Mouse (Mus musculus) cerebellum, adult 2 months (tissue): ENCODE results near the gene Nol10. TPM values are rescaled to one million over a fixed set of nuclear protein-coding genes. Genes with fewer than 3 reads are reported as not detected.
"Not testable (repeated sequence)": the region's sequence is repeated elsewhere in the genome, so short reads cannot be mapped to it uniquely, and the experiment has no call there.

Experiments
- DNase-seq, 2 experiments: peaks; one replicate each; pipeline ENCODE4 v3.0.0; 2021
- H3K27ac ChIP-seq: fragments of 200-500 bp; 2 replicates; pipeline ENCODE4 v1.5.1; 2012; ENCODE audit warnings: low read length, control low read depth, inconsistent platforms; ENCODE audit not compliant: insufficient read depth
- H3K27me3 ChIP-seq: fragments of 200-500 bp; 2 replicates; pipeline ENCODE4 v1.6.1; 2012; ENCODE audit warnings: inconsistent platforms, mild to moderate bottlenecking, low read length, moderate library complexity; ENCODE audit not compliant: control insufficient read depth, insufficient read depth
- H3K4me1 ChIP-seq: fragments of 200-500 bp; 2 replicates; pipeline ENCODE4 v1.6.1; 2011; ENCODE audit warnings: low read length; ENCODE audit not compliant: control insufficient read depth, insufficient read depth
- H3K4me3 ChIP-seq: fragments of 200-500 bp; replicated peaks from 2 replicates; pipeline ENCODE3; 2011; ENCODE audit warnings: mild to moderate bottlenecking, low read depth, low read length, control low read depth; ENCODE audit not compliant: insufficient read depth
- CTCF ChIP-seq: fragments of 200-500 bp; IDR thresholded peaks from 2 replicates; pipeline ENCODE4 v1.5.1; 2011; ENCODE audit warnings: low read depth, mild to moderate bottlenecking, control low read depth, low read length, moderate library complexity, borderline replicate concordance; ENCODE audit not compliant: insufficient read depth
- POLR2A ChIP-seq: fragments of 200-500 bp; IDR thresholded peaks from 2 replicates; pipeline ENCODE4 v1.6.1; 2011; ENCODE audit warnings: low read length, control low read depth, borderline replicate concordance; ENCODE audit not compliant: insufficient read depth
- WGBS: fragments of 180-500 bp; shearing (Covaris S2); methylation state at CpG from one replicate; pipeline ENCODE4 v1.1.7; 2018; 5-methylcytosine and 5-hydroxymethylcytosine counted together
- polyA plus RNA-seq: library from polyadenylated mRNA; depleted of rRNA; stranded (reverse); fragments of >200 nt; gene quantifications from 2 replicates; pipeline ENCODE4 v1.2.3, GENCODE M21; 2012

Gene Nol10
- polyA plus RNA-seq, 1 experiment = 14.9 TPM

DNA sequence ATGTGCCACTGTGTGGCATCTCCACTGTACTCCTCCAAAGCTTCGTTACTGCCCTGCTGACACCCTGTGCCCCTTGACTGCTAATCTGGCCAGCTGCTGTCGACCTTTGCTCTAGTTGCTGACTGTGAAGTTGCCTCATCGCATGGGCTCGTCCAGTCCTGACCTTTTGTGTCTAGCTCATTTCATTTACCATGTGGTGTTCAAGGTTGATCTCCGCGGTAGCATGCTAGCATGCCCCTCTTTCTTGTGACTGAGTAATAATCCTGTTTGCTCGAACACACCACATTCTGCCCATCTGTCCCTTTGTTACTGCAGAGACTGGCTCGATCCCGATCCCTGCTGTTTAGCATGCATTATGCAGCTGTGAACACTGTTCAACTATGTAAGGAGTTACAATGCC lies 93.2 kb downstream of the Nol10 start:
- WGBS = 41% methylated on average over 9 of the region's 9 CpGs
- no peaks in the 10 kb centered on the region for H3K27me3 ChIP-seq
- no peak overlapping the region for H3K4me3 ChIP-seq
- no peak overlapping the region for H3K27ac ChIP-seq
- DNase-seq = no peak
- H3K4me1 ChIP-seq = no peaks in the 10 kb centered on the region
- TF ChIP-seq CTCF = no peak
- TF ChIP-seq POLR2A = no peak

DNA sequence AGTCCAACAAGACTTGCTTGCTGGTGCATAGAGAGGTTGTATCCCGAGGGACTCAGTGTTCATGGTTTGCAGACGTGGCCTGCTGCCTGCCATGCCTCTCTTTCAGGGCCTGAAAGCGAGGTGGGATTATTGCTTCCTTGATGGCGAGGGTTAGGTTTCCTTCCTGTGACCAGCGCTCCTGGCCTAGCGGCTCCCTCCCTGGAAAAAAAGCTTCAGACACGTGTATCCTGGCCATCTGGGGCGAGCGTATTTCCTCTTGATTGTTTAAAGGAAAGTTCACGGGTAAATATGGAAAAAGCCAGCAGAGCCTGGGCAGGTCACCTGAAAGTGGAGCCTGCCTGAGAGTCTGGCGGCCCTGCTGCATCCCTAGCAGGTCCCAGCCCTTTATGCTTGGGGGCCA lies 96.1 kb downstream of the Nol10 start:
- TF ChIP-seq POLR2A (no peak), CTCF (no peak)
- no peak overlapping the region for H3K27ac ChIP-seq
- H3K4me1 ChIP-seq = no peaks in the 10 kb centered on the region
- 76% methylated on average over 11 of the region's 11 CpGs for WGBS
- no peak for DNase-seq
- no peak overlapping the region for H3K4me3 ChIP-seq
- H3K27me3 ChIP-seq = no peaks in the 10 kb centered on the region

DNA sequence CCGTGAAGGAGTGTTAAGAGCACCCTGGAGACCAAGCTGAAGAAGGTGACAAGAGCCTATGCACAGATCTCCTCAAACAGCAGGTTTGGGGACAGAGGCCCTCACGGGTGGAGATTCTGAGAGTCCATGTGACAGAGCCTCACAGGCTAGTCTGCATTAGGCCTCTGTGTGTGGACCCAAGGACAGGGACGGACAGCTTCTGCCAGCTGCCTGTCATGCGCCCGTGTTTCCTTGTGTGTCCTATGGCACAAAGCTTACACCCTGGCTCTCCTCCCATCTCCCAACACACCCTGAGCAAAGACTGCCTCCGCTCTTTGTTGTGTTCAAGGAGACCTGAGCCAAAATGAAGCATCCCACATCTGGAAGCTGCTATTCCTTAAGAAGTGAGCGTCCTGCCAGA lies 97.0 kb downstream of the Nol10 start:
- TF ChIP-seq CTCF (no peak), POLR2A (no peak)
- WGBS = 89% methylated on average over 7 of the region's 7 CpGs
- no peak overlapping the region for H3K27ac ChIP-seq

GRCm38 (mm10) chr12:17448781-17449180 lies 100.5 kb downstream of the Nol10 start:
- Histone ChIP-seq H3K27me3 (no peaks in the 10 kb centered on the region), H3K27ac (no peak overlapping the region), H3K4me3 (no peak overlapping the region), H3K4me1 (no peaks in the 10 kb centered on the region)
- 72% methylated on average over 3 of the region's 3 CpGs for WGBS
- no peak for TF ChIP-seq CTCF
- TF ChIP-seq POLR2A = no peak
- DNase-seq = no peak

More for the DNA sequence above, 97.0 kb downstream of the Nol10 start:
- no peak overlapping the region for H3K4me3 ChIP-seq
- H3K4me1 ChIP-seq = no peaks in the 10 kb centered on the region
- no peak for DNase-seq
- no peaks in the 10 kb centered on the region for H3K27me3 ChIP-seq

DNA sequence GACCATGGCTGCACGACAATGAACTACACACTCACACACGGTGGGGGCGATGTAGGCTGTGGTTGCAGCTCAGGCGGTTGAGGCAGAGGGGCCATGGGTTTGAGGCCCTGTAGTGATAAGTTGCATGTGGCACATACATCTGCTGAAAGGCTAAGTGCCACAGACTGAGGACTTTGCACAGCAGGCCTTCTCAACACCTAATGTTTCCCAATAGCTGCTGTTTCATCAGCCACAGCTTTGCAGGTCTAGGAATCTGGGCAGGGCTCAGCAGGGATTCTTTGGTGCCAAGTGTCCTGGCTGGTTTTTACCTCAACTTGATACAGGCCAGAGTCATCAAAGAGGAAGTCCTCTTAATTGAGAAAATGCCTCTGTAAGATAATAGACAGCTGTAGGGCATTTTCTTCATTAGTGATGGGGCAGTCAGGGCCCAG lies 101.4 kb downstream of the Nol10 start:
- Histone ChIP-seq H3K4me3 (no peak overlapping the region), H3K27me3 (no peaks in the 10 kb centered on the region), H3K27ac (no peak overlapping the region), H3K4me1 (no peaks in the 10 kb centered on the region)
- TF ChIP-seq CTCF = no peak
- no peak for TF ChIP-seq POLR2A
- WGBS = 91% methylated on average over 4 of the region's 4 CpGs
- DNase-seq = no peak

- TF ChIP-seq CTCF (no peak), POLR2A (no peak)
- WGBS = 75% methylated on average over 4 of the region's 4 CpGs
- no peaks in the 10 kb centered on the region for H3K4me1 ChIP-seq
- H3K27me3 ChIP-seq = no peaks in the 10 kb centered on the region
- no peak for DNase-seq
- H3K4me3 ChIP-seq = no peak overlapping the region
- H3K27ac ChIP-seq = no peak overlapping the region
Observed at GRCm38 (mm10) chr12:17450503-17450902, 102.2 kb downstream of the Nol10 start.

DNA sequence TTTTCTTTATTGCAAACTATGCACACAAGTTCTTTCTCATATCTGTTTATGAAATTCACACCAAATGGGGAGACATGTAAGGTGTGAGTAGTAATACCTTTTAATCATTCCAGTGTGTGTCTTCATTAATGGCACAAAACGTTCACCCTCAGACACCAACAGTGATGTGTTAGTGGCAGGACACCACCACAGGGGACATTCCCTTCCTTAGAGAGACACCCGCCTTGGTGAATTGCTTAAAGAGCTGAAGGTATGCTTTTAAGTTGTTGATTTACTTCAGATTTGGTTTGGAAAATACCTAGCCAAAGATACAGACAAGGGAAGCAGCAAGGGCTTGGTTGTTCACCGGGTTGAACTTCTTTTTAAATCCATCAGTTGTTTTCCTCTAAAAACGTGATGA lies 102.7 kb downstream of the Nol10 start:
- no peak for DNase-seq
- WGBS = 72% methylated on average over 4 of the region's 4 CpGs
- H3K4me3 ChIP-seq = no peak overlapping the region
- H3K27ac ChIP-seq = no peak overlapping the region
- no peaks in the 10 kb centered on the region for H3K4me1 ChIP-seq
- H3K27me3 ChIP-seq = no peaks in the 10 kb centered on the region
- TF ChIP-seq POLR2A (no peak), CTCF (no peak)

- no peak overlapping the region for H3K27ac ChIP-seq
- H3K27me3 ChIP-seq = no peaks in the 10 kb centered on the region
- H3K4me1 ChIP-seq = no peaks in the 10 kb centered on the region
- WGBS = 73% methylated on average over 1 of the region's 1 CpGs
- no peak for TF ChIP-seq POLR2A
- TF ChIP-seq CTCF = no peak
- no peak overlapping the region for H3K4me3 ChIP-seq
- DNase-seq = no peak
Observed at GRCm38 (mm10) chr12:17452273-17452672, 104.0 kb downstream of the Nol10 start.

DNA sequence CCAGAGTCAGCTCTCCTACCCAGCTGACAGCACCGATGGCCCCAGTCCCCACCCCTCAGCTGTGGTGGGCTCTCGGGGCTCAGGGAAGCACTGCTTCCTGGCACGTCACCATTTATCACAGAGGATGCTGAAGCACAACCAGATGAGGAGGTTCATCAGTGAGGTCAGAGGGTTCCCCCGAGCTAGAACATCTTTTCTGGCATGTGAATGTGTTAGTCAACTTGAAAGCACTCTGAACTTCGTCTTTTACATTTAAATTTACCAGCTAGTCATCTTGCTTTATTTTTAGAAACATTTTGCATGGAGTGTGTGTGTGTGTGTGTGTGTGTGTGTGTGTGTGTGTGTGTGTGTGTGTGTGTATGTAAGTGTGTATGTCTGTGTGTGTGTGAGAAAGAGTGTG lies 105.7 kb downstream of the Nol10 start:
- no peak for TF ChIP-seq POLR2A
- no peak for TF ChIP-seq CTCF
- 58% methylated on average over 5 of the region's 5 CpGs for WGBS
- DNase-seq = no peak
- H3K4me1 ChIP-seq = no peaks in the 10 kb centered on the region
- no peaks in the 10 kb centered on the region for H3K27me3 ChIP-seq
- H3K27ac ChIP-seq = no peak overlapping the region
- no peak overlapping the region for H3K4me3 ChIP-seq

- no peaks in the 10 kb centered on the region for H3K27me3 ChIP-seq
- DNase-seq = no peak
- no peaks in the 10 kb centered on the region for H3K4me1 ChIP-seq
- no peak for TF ChIP-seq CTCF
- TF ChIP-seq POLR2A = no peak
- no peak overlapping the region for H3K27ac ChIP-seq
- WGBS = 86% methylated on average over 5 of the region's 5 CpGs
- H3K4me3 ChIP-seq = no peak overlapping the region
Observed at GRCm38 (mm10) chr12:17455096-17455495, 106.8 kb downstream of the Nol10 start.

DNA sequence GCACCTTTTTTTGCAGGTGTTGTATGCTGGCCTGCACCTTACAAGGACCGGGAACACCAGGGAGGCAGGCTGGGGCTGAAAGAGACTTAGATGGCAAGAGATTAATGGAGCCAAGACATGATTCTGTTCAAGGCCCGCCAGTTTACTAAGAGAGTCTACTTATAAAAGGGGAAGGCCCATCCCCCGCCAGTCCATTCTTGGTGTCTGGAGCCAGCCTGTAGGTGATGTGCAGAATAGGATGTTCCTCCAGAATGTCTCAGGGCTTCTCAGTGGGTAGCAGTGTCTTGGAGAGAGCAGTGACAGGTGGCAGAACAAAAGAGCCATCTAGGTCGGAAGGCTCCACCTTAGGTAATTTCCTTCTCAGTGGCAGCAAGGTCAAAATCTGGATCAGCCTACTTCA lies 111.0 kb downstream of the Nol10 start:
- DNase-seq, H3K4me1 ChIP-seq, H3K27me3 ChIP-seq, H3K4me3 ChIP-seq, H3K27ac ChIP-seq: not testable (repeated sequence)
- WGBS = 83% methylated on average over 4 of the region's 4 CpGs
